In genomic region chr10:121585056-121585790, GRCm38 (mm10) we compare ENCODE assay signal across 7 mouse cellular contexts. TPM values are rescaled to one million over a fixed set of nuclear protein-coding genes. Genes with fewer than 3 reads are reported as not detected.
A peak's percentile ranks its signal among the peaks of the same experiment; 100 is the strongest.
DNase-seq lines count a peak whose midpoint lies in the region; ATAC-seq and TF ChIP-seq lines count a peak whose summit lies in the region.

No protein-coding gene starts in this region.

- H3K4me2 ChIP-seq in heart, embryonic 16.5 days (ENCODE audit: low read depth, low read length): peak overlapping the region; percentile 67

- DNase-seq in ES-E14 (ENCODE audit: low read depth, low spot score): no peak
- DNase-seq in lung, postnatal 36 days: peak; percentile 37
- DNase-seq in cerebellum, postnatal 14 days: no peak
- DNase-seq in thymus, adult 18-20 months: no peak

- no peak overlapping the region for H3ac ChIP-seq in C2C12 (ENCODE audit: control insufficient read depth, insufficient read length, low read depth)

- WGBS in heart, embryonic 16.5 days: 74% methylated on average over 20 of the region's 20 CpGs

- H3K36me3 ChIP-seq in C2C12 (ENCODE audit: control insufficient read depth, insufficient read depth) (peaks cover 64% of the 10 kb centered on the region), ES-E14 (ENCODE audit: control insufficient read depth, insufficient read depth, low read length, poor library complexity, severe bottlenecking) (peaks cover 23% of the 10 kb centered on the region)
- peaks cover 36% of the 10 kb centered on the region for H3K36me3 ChIP-seq in heart, embryonic 16.5 days (ENCODE audit: control insufficient read depth, insufficient read depth)

- no peaks in the 10 kb centered on the region for H3K9me3 ChIP-seq in ES-E14 (ENCODE audit: control insufficient read depth, insufficient read depth, low read depth, low read length)
- H3K9me3 ChIP-seq in heart, embryonic 16.5 days (replicated peaks; ENCODE audit: control insufficient read depth, low read length): no peaks in the 10 kb centered on the region

- H3K4me1 ChIP-seq in ES-E14 (ENCODE audit: control insufficient read depth in 2 of 2, insufficient read depth in 2 of 2, low read length in 2 of 2, poor library complexity in 1 of 2): peaks cover 3 to 5% of the 10 kb centered on the region in 2 experiments; a peak in 1 of 4 replicates
- peaks cover 8% of the 10 kb centered on the region for H3K4me1 ChIP-seq in heart, embryonic 16.5 days (ENCODE audit: control insufficient read depth, insufficient read depth, low read length)

- in situ Hi-C loops in ES-E14 (cut with MboI; ENCODE audit: low sequenced_read_pairs in 2 of 2, unreplicated experiment in 2 of 2): no loop called here

- H3K79me2 ChIP-seq in C2C12 (ENCODE audit: control insufficient read depth, insufficient read depth): peaks cover 67% of the 10 kb centered on the region

- peaks cover 58% of the 10 kb centered on the region for H3K79me3 ChIP-seq in C2C12 (ENCODE audit: low read depth)

- H3K4me3 ChIP-seq in C2C12 (ENCODE audit: insufficient read depth, poor library complexity, severe bottlenecking) (peak overlapping the region; percentile 86), ES-E14 (ENCODE audit: insufficient read depth in 1 of 2, low read depth in 1 of 2, low read length in 2 of 2, poor library complexity in 1 of 2, severe bottlenecking in 1 of 2) (peak overlapping the region; percentile 79 to 88; a peak in 2 of 4 replicates)
- peak overlapping the region; percentile 95 for H3K4me3 ChIP-seq in heart, embryonic 16.5 days (ENCODE audit: low read length)

- ATAC-seq in heart, embryonic 16.5 days (replicated peaks; ENCODE audit: extremely low read depth, insufficient read depth, low FRiP score): no peak
- ATAC-seq in cerebellum, adult (ENCODE audit: insufficient number of reproducible peaks, low FRiP score, low TSS enrichment): no peak

- H3K27ac ChIP-seq in ES-E14 (ENCODE audit: insufficient read depth, low read depth, low read length, poor library complexity, severe bottlenecking): no peak overlapping the region
- H3K27ac ChIP-seq in heart, embryonic 16.5 days (ENCODE audit: low read length): no peak overlapping the region

- TF ChIP-seq CTCF in C2C12 (IDR thresholded peaks at IDR 0.05; ENCODE audit: control insufficient read depth, insufficient read depth, insufficient read length): no peak

- H3K27me3 ChIP-seq in C2C12 (ENCODE audit: control insufficient read depth, insufficient read depth, insufficient read length): no peaks in the 10 kb centered on the region
- H3K27me3 ChIP-seq in heart, embryonic 16.5 days (ENCODE audit: control insufficient read depth, insufficient read depth, low read length): no peaks in the 10 kb centered on the region

- H3K9ac ChIP-seq in ES-E14 (ENCODE audit: insufficient read depth, low read depth, low read length, poor library complexity, severe bottlenecking): no peak overlapping the region; the same call in 1 of the 2 replicates
- peak overlapping the region; percentile 90 for H3K9ac ChIP-seq in heart, embryonic 16.5 days (ENCODE audit: low read length)

TF ChIP-seq in C2C12, 6 proteins besides CTCF, POLR2A, EP300 and RAD21:
- TF ChIP-seq MYOG (IDR thresholded peaks at IDR 0.05; ENCODE audit: control insufficient read depth, extremely low read depth, insufficient read length): no peak
- TF ChIP-seq FOSL1 (IDR thresholded peaks at IDR 0.05; ENCODE audit: insufficient read depth, low read length, poor library complexity, severe bottlenecking): no peak
- no peak for TF ChIP-seq CEBPB (IDR thresholded peaks at IDR 0.05; ENCODE audit: low read depth)
- no peak for TF ChIP-seq MYOD1 (IDR thresholded peaks at IDR 0.05; ENCODE audit: control insufficient read depth, insufficient read length, low read depth)
- no peak for TF ChIP-seq USF1 (IDR thresholded peaks at IDR 0.05; ENCODE audit: low read depth)
- no peak for TF ChIP-seq MAX (IDR thresholded peaks at IDR 0.05)

TF ChIP-seq in ES-E14, 5 proteins besides CTCF, POLR2A, EP300 and RAD21:
- TF ChIP-seq MAFK (IDR thresholded peaks at IDR 0.05; ENCODE audit: insufficient read depth, low read depth, low read length) (no peak), ZNF384 (IDR thresholded peaks at IDR 0.05; ENCODE audit: low read depth, low read length) (no peak), ZC3H11A (IDR thresholded peaks at IDR 0.05; ENCODE audit: borderline replicate concordance, low read depth, low read length) (no peak), HCFC1 (IDR thresholded peaks at IDR 0.05; ENCODE audit: borderline replicate concordance, insufficient read depth, low read length) (no peak), CHD2 (IDR thresholded peaks at IDR 0.05; ENCODE audit: low read depth, low read length) (no peak)

RNA-seq across cellular contexts. Expression of gene Tbk1, which starts 1.4 kb away (rescaled TPM):
- 10.7 TPM for polyA plus RNA-seq in C2C12 (2012; fragmentation: generic; extraction: Trizol)
- 19.7 and 25.7 TPM in 2 replicates for total RNA-seq in ES-E14 (2012; rRNA removed)
- 22.8 and 27.9 TPM in 2 replicates for polyA plus RNA-seq in heart, embryonic 16.5 days (2015; fragmentation: Nextera tagmentation; extraction: Ambion mirVana)

RNA-seq across cellular contexts. Expression of gene Xpot, which starts 40.9 kb away (rescaled TPM):
- 50.6 TPM for polyA plus RNA-seq in C2C12 (2012; fragmentation: generic; extraction: Trizol)
- total RNA-seq in ES-E14 (2012; rRNA removed): 128 and 129 TPM in 2 replicates
- 28.3 and 31.5 TPM in 2 replicates for polyA plus RNA-seq in heart, embryonic 16.5 days (2015; fragmentation: Nextera tagmentation; extraction: Ambion mirVana)

RNA-seq across cellular contexts. Expression of gene D930020B18Rik, which starts 56.2 kb away (rescaled TPM):
- not detected for polyA plus RNA-seq in C2C12 (2012; fragmentation: generic; extraction: Trizol)
- total RNA-seq in ES-E14 (2012; rRNA removed): 0.13 and 0.21 TPM in 2 replicates
- polyA plus RNA-seq in heart, embryonic 16.5 days (2015; fragmentation: Nextera tagmentation; extraction: Ambion mirVana): 0.05 and 0.14 TPM in 2 replicates
